Mouse (Mus musculus) heart, embryonic 12.5 days (tissue): Measurements from ENCODE around the gene 1700080O16Rik. TPM values are rescaled to one million over a fixed set of nuclear protein-coding genes. Genes with fewer than 3 reads are reported as not detected.

Experiments
- ATAC-seq: fragments of 200-750 bp; cut with Nextera tagmentation; 2 replicates; pipeline ENCODE4 v1.8.0; 2017; ENCODE audit warnings: moderate TSS enrichment, moderate library complexity; ENCODE audit not compliant: insufficient number of reproducible peaks, low FRiP score
- H3K27ac ChIP-seq: fragments of 300-500 bp; sonication (generic); 2 replicates; pipeline ENCODE4 v1.5.1; 2016; ENCODE audit warnings: mild to moderate bottlenecking, moderate library complexity; ENCODE audit not compliant: poor library complexity, severe bottlenecking
- H3K27me3 ChIP-seq: fragments of 300-500 bp; sonication (generic); replicated peaks from 2 replicates; pipeline ENCODE4 v1.6.1; 2016; ENCODE audit warnings: mild to moderate bottlenecking, moderate library complexity
- H3K36me3 ChIP-seq: fragments of 300-500 bp; sonication (generic); 2 replicates; pipeline ENCODE4 v1.6.1; 2016; ENCODE audit warnings: mild to moderate bottlenecking, moderate library complexity
- H3K4me1 ChIP-seq: fragments of 300-500 bp; sonication (generic); replicated peaks from 2 replicates; pipeline ENCODE4 v1.6.1; 2016; ENCODE audit warnings: mild to moderate bottlenecking
- H3K4me2 ChIP-seq: fragments of 300-500 bp; sonication (generic); 2 replicates; pipeline ENCODE4 v1.6.1; 2016; ENCODE audit warnings: mild to moderate bottlenecking, moderate library complexity
- H3K4me3 ChIP-seq: fragments of 300-500 bp; sonication (generic); 2 replicates; pipeline ENCODE4 v1.5.1; 2016; ENCODE audit warnings: mild to moderate bottlenecking
- H3K9ac ChIP-seq: fragments of 300-500 bp; sonication (generic); 2 replicates; pipeline ENCODE4 v1.6.1; 2016; ENCODE audit warnings: mild to moderate bottlenecking, moderate library complexity
- H3K9me3 ChIP-seq: fragments of 300-500 bp; sonication (generic); replicated peaks from 2 replicates; pipeline ENCODE4 v1.6.1; 2016; ENCODE audit warnings: mild to moderate bottlenecking, moderate library complexity
- WGBS: fragments of 180-500 bp; shearing (Covaris S2); methylation state at CpG from one replicate; pipeline ENCODE4 v1.1.7; 2016; 5-methylcytosine and 5-hydroxymethylcytosine counted together
- polyA plus RNA-seq: library from polyadenylated mRNA; unstranded; fragments of >200 nt; fragmentation: Nextera tagmentation; extraction: Ambion mirVana; gene quantifications from 2 replicates; pipeline ENCODE4 v1.2.1, GENCODE M21; 2016

Gene 1700080O16Rik
- not detected in 2 replicates for polyA plus RNA-seq

GRCm38 (mm10) chrX:51972672-51973071 is at the start of gene 1700080O16Rik:
1700080O16Rik (minus strand) TSS chrX:51972772.
- Histone ChIP-seq H3K9me3 (no peaks in the 10 kb centered on the region), H3K27me3 (peaks cover 7% of the 10 kb centered on the region; the same call in 1 of the 2 replicates), H3K9ac (no peak within 1 kb of the TSS), H3K27ac (no peak within 1 kb of the TSS), H3K36me3 (no peaks in the 10 kb centered on the region), H3K4me1 (peaks cover 3% of the 10 kb centered on the region; the same call in 1 of the 2 replicates), H3K4me2 (no peak within 1 kb of the TSS), H3K4me3 (no peak within 1 kb of the TSS)
- no peak for ATAC-seq
- 87% methylated on average over 12 of the region's 12 CpGs for WGBS

- 59% methylated on average over 9 of the region's 9 CpGs for WGBS
- Histone ChIP-seq H3K36me3 (no peaks in the 10 kb centered on the region), H3K4me3 (no peak overlapping the region), H3K9me3 (no peaks in the 10 kb centered on the region), H3K4me2 (no peak overlapping the region), H3K4me1 (peaks cover 11% of the 10 kb centered on the region), H3K27ac (no peak overlapping the region), H3K9ac (no peak overlapping the region), H3K27me3 (no peaks in the 10 kb centered on the region)
- ATAC-seq: no peak
Observed at GRCm38 (mm10) chrX:52017660-52018059, 45.1 kb upstream of the 1700080O16Rik start.

- Histone ChIP-seq H3K4me1 (no peaks in the 10 kb centered on the region), H3K9me3 (0 out of 2 replicates have a peak, but pooled peaks cover 4% of the 10 kb centered on the region), H3K4me3 (no peak overlapping the region), H3K36me3 (no peaks in the 10 kb centered on the region), H3K27me3 (no peaks in the 10 kb centered on the region), H3K4me2 (no peak overlapping the region), H3K9ac (no peak overlapping the region), H3K27ac (no peak overlapping the region)
- WGBS: 70% methylated on average over 5 of the region's 5 CpGs
- ATAC-seq: no peak
Observed at GRCm38 (mm10) chrX:52000072-52000471, 27.5 kb upstream of the 1700080O16Rik start.

- Histone ChIP-seq H3K9ac (no peak overlapping the region), H3K27ac (no peak overlapping the region), H3K9me3 (0 out of 2 replicates have a peak, but pooled peaks cover 4% of the 10 kb centered on the region), H3K4me1 (no peaks in the 10 kb centered on the region), H3K4me2 (no peak overlapping the region), H3K27me3 (no peaks in the 10 kb centered on the region), H3K4me3 (no peak overlapping the region), H3K36me3 (no peaks in the 10 kb centered on the region)
- no peak for ATAC-seq
- 64% methylated on average over 4 of the region's 4 CpGs for WGBS
Observed at GRCm38 (mm10) chrX:51999426-51999825, 26.9 kb upstream of the 1700080O16Rik start.

GRCm38 (mm10) chrX:51976361-51976760 is 3.8 kb upstream of the 1700080O16Rik start:
- peaks cover 3% of the 10 kb centered on the region; the same call in 1 of the 2 replicates for H3K4me1 ChIP-seq
- H3K9ac ChIP-seq: no peak overlapping the region
- peak overlapping the region; percentile 13; the same call in 1 of the 2 replicates for H3K4me2 ChIP-seq
- H3K4me3 ChIP-seq: no peak overlapping the region
- no peak for ATAC-seq
- H3K27ac ChIP-seq: no peak overlapping the region
- no peaks in the 10 kb centered on the region for H3K9me3 ChIP-seq
- H3K27me3 ChIP-seq: no peaks in the 10 kb centered on the region
- no peaks in the 10 kb centered on the region for H3K36me3 ChIP-seq
- WGBS: 27% methylated on average over 4 of the region's 4 CpGs

GRCm38 (mm10) chrX:51974618-51975017 is 2.0 kb upstream of the 1700080O16Rik start:
- no peak for ATAC-seq
- no peak overlapping the region for H3K4me3 ChIP-seq
- H3K36me3 ChIP-seq: no peaks in the 10 kb centered on the region
- no peaks in the 10 kb centered on the region for H3K9me3 ChIP-seq
- H3K9ac ChIP-seq: no peak overlapping the region
- H3K4me1 ChIP-seq: peaks cover 3% of the 10 kb centered on the region; the same call in 1 of the 2 replicates
- H3K27me3 ChIP-seq: peaks cover 7% of the 10 kb centered on the region; the same call in 1 of the 2 replicates
- no peak overlapping the region for H3K4me2 ChIP-seq
- H3K27ac ChIP-seq: no peak overlapping the region

GRCm38 (mm10) chrX:51948071-51948470 is 24.5 kb downstream of the 1700080O16Rik start:
- ATAC-seq: no peak
- H3K9ac ChIP-seq: no peak overlapping the region
- no peak overlapping the region for H3K4me2 ChIP-seq
- no peak overlapping the region for H3K4me3 ChIP-seq
- H3K27ac ChIP-seq: no peak overlapping the region
- H3K36me3 ChIP-seq: no peaks in the 10 kb centered on the region
- 74% methylated on average over 3 of the region's 3 CpGs for WGBS
- no peaks in the 10 kb centered on the region for H3K27me3 ChIP-seq
- no peaks in the 10 kb centered on the region for H3K9me3 ChIP-seq
- H3K4me1 ChIP-seq: no peaks in the 10 kb centered on the region

- ATAC-seq: no peak
- Histone ChIP-seq H3K4me1 (no peaks in the 10 kb centered on the region), H3K4me2 (no peak overlapping the region), H3K27ac (no peak overlapping the region), H3K9me3 (no peaks in the 10 kb centered on the region), H3K36me3 (no peaks in the 10 kb centered on the region), H3K4me3 (no peak overlapping the region), H3K27me3 (no peaks in the 10 kb centered on the region), H3K9ac (no peak overlapping the region)
- WGBS: 61% methylated on average over 5 of the region's 5 CpGs
Observed at GRCm38 (mm10) chrX:51938076-51938475, 34.5 kb downstream of the 1700080O16Rik start.

GRCm38 (mm10) chrX:51919091-51919490 is 53.5 kb downstream of the 1700080O16Rik start:
- no peak overlapping the region for H3K4me3 ChIP-seq
- no peak overlapping the region for H3K9ac ChIP-seq
- no peaks in the 10 kb centered on the region for H3K4me1 ChIP-seq
- no peak overlapping the region for H3K27ac ChIP-seq
- ATAC-seq: no peak
- H3K4me2 ChIP-seq: no peak overlapping the region
- no peaks in the 10 kb centered on the region for H3K9me3 ChIP-seq
- no peaks in the 10 kb centered on the region for H3K27me3 ChIP-seq
- WGBS: 77% methylated on average over 4 of the region's 4 CpGs
- H3K36me3 ChIP-seq: no peaks in the 10 kb centered on the region

Other genes starting within 250 kb of the 1700080O16Rik start
- not detected in 2 replicates for gene Usp26, start 171.5 kb downstream of the 1700080O16Rik start, polyA plus RNA-seq
- gene Gpc4, start 192.5 kb upstream of the 1700080O16Rik start, polyA plus RNA-seq: 56.8 and 59.2 TPM in 2 replicates